Mouse (Mus musculus) c-Kit-positive CD71-negative TER-119-negative erythroid progenitor cells, embryonic 14.5 days (primary cell): ENCODE data around the gene Hspa1l.
"Not testable (repeated sequence)": the region's sequence is repeated elsewhere in the genome, so short reads cannot be mapped to it uniquely, and the experiment has no call there.

Experiments used
- DNase-seq: peaks from one replicate; pipeline ENCODE4 v3.0.0-alpha.2; 2013; ENCODE audit warnings: low read depth

Hspa1l gene

DNA sequence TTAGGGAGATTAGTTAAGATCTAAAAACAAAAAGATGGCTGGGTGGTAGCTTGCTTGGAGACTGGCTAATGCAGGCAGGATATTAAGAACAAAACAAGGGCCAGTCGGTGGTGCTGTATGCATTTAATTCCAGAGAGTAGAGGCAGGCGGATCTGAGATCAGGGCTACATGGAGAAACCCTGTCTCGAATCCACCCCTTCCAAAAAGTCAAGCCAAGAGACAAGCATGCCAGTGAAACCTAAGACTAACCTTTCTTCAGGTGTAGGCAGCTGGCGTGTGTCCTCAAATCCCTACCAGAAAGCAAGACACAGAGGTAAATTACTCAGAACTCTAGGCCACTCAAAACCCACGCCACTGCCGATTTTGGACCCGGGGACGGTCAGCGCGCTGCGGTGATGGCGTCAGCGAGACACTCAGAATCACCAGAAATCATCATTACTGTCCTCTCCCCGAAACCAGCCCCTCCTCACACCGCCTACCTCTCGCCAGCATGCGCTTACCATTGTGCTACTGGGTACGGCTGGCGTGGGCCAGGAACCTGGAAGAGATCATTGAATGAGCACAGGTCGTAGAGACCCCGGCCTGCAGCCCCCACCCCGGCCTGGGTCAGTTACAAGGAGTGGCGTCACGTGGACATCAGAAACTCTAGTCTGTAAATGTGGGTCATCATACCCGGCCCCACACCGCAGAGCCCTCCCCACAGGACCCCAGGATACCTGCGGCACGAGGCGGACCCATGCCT, 20.7 kb upstream of the Hspa1l start:
- DNase-seq = no peak

DNA sequence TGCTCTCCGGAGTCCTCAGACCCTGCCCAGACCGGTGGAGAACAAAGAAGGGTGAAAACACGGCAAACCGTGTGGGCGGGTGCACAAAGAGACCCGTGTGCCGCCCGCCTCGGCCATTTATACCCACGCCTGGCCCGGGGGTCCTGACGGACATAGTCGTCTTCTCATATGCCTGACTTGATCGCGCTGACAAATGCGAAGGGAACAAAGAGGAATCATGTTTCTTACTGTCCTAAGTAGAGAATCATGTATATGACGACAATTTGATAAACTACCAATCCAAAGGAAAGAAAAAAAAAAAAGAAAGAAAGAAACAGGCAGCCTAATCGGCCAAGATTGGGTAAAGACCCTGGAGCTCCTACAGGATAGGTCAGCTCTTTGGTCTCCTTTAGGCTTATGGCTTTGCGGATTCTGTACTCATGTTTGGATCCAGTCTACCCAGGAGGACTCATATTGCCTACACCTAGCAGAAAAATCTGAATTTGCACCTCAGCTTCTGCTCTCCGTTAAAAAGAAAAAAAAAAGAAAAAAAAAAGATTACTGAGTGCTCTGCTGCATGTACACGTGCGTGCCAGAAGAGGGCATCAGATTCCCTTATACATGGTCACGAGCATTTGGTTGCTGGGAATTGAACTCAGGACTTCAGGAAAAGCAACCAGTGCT, 20.0 kb upstream of the Hspa1l start:
- peak; percentile 69 for DNase-seq

DNA sequence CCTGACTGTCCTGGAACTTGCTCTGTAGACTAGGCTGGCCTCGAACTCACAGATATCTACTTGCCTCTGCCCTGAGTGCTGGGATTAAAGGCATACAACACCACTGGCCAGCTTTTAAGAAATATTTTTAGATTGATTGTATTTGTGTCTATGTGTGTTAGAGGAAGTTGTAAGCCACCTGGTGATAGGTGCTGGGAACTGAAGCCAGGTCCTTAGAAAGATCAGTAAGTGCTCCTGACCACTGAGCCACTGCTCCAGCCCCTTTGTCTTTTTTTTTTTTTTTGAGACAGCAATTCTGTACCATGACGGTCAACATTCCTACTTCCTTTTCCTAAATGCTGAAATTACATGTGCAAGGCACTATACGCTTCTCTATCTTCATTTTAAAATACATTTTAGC, 19.2 kb upstream of the Hspa1l start:
- DNase-seq = no peak

DNA sequence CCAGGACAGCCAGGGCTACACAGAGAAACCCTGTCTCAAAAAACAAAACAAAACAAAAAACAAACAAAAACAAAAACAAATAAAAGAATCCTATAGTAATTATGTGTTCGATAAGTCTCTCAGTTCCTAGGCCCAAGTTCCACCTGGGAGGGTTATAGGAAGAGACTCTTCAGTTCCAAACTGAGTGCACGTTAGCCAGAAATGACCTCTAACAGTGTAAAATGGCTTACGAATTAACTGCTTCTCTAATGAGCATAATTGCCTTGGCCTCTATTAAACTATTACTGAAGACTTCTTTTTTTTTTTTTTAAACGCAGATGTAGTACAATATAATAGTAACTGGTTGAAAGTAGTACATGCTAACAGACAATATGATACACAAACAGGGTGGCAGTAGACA, 18.6 kb upstream of the Hspa1l start:
- DNase-seq = no peak

DNA sequence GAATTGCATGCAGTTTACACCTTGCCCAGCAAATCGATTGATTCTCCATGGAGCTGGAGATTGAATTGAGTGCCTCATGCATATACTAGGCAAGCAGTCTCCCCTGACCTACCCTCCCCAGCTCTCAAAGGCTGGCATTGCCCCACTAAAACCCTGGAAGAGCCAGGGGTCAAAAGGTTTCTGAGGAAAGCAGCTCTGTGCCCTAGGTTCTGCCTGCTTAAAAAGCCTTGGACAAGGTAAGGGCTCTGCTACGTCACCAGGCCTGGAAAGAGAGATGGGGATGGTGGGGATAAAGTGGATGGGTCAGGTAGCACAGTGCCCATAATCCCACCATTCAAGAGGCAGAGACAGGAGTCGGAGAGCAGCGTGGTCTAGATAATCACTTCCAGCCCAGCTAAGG, 17.7 kb upstream of the Hspa1l start:
- no peak for DNase-seq

DNA sequence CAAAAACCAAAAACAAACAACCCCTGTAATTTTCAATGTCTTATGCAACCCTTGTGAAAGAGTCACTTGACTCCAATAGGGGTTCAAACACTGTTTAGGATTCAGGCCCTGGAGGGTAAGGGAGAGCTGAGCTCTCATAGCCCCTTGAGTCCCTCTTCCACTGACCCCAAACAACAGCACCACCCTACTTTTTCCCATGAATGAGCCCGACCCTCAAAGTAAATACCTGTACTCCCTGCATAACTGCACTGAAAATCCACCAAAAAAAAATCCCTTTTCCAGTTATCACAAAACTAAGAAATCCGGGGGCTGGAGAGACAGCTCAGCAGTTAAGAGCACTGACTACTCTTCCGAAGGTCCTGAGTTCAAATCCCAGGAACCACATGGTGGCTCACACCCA, 16.6 kb upstream of the Hspa1l start:
- no peak for DNase-seq

DNA sequence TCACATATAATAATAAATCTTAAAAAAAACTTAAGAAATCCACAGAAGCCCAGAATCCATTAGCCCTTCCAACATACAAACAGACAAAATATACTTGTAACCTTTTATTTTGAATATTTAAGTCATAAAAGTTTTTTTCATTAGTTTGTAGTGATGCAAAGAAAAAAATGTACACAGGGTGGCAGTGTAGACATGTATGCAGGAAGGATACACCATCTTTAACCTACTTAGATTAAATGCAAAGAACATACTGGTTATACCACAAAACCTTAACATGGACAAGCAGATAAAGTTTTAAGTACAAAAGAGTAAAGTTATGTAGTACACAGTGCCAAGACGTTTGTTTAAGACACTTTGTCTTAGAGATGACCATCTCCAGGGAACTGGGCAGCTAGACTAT, 16.2 kb upstream of the Hspa1l start:
- no peak for DNase-seq

DNA sequence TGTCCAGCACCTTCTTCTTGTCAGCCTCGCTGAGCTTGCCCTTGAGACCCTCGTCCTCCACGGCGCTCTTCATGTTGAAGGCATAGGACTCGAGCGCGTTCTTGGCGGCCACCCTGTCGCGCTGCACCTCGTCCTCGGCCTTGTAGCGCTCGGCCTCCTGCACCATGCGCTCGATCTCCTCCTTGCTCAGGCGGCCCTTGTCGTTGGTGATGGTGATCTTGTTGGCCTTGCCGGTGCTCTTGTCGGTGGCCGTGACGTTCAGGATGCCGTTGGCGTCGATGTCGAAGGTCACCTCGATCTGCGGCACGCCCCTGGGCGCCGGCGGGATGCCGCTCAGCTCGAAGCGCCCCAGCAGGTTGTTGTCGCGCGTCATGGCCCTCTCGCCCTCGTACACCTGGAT, 15.2 kb upstream of the Hspa1l start:
- not testable (repeated sequence) for DNase-seq

DNA sequence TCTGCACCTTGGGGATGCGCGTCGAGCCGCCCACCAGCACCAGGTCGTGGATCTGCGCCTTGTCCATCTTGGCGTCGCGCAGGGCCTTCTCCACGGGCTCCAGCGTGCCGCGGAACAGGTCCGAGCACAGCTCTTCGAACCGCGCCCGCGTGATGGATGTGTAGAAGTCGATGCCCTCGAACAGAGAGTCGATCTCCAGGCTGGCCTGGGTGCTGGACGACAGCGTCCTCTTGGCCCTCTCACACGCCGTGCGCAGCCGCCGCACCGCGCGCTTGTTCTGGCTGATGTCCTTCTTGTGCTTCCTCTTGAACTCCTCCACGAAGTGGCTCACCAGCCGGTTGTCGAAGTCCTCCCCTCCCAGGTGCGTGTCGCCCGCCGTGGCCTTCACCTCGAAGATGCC, 14.5 kb upstream of the Hspa1l start:
- not testable (repeated sequence) for DNase-seq

GRCm38 (mm10) chr17:34958734-34959129, 13.8 kb upstream of the Hspa1l start:
- DNase-seq = not testable (repeated sequence)

DNA sequence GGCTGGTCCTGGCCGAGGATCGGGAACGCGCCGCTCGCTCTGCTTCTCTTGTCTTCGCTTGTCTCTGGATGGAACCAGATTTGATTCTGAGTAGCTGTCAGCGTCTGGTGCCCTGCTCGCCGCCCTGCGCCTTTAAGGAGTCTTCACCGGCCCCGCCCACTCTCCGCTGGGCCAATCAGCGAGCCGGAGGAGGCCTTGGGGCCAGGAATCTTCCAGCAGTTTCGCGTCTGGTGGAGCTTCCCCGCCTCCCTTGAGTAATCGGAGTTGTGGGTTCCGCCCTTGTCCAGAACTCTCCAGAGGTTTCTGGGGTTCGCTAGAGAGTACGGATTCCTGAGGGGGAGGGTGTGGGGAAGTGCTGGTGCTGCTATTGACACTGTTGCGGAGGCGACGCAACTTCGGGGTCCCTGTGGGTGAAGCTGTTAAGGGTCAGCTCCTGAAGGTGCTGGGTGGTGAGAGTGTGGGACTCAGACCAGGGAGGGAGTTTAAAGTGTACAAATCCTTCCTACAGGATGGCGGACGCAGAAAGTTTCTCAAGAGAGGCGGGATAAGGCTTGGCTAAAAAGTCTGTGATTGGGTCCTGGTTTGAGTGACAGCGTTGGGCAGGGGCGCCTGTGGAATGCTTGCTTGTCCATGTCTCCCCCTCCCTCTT, 13.2 kb upstream of the Hspa1l start, which contains the start of gene Hspa1b:
TSS of gene Hspa1b (minus strand) at position 109 of the 649 bp plus-strand sequence.
- DNase-seq = not testable (repeated sequence)

DNA sequence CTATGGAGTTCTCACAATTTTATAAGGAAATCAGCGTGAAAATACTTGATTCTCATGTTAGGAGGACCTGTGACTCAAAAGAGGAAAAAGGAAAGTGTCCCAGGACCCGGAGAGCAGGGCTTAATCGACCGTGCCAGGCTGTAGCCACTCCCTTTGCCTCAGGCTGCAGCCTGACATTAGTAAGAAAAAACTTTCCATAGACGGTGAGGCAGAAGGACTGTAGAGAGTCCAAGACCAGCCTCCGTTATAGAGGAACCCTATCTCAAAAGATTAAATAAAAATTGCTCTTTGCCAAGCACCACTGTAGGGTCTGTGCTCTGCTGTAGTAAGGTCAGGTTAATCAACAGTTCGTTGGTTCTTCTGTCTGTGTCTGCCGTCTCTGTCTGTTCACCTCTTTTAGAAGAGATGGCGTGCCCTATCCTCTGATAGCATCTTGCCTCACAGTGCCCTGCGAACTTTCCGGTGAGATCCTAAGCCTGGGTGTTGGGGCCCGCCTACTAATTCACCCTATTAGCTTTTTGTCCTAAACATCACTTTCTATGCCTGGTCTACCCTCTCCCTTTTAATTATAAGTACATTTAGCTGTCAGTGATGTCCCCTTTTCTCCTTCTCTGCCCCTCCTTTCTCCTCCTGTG, 12.5 kb upstream of the Hspa1l start:
- no peak for DNase-seq

DNA sequence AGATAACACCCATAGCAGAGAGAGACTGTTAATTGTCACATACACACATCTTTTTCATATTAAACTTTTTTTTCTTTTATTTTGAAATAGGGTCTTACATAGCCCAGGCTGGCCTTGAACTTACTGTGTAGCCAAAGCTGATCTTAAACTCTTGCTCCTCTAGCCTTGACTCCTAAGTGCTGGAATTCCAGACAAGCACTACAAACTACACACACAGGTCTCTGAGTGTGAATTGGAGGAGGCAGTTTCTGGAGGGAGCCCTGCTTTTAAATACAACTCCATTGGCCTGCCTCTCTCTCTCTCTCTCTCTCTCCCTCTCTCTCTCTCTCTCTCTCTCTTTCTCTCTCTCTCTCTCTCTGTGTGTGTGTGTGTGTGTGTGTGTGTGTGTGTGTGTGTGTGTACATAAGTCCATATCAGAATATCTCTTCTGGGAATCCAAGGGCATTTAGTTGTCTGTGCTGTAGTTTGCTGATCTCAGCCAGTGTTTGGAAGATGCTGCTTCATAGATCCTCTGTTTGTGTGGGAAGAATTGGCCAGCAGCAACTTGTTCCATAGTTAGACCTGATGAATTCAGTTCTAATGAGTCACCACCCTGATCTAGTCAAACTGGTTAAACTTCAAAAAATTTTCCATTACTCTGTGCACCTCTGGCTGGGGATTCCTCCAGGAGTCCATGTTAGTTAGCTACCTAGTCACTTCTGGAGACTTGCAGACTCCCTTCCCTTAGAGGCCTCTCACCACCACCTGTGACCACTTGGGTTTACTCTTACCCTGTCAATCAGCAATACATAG, 11.6 kb upstream of the Hspa1l start:
- DNase-seq = no peak

GRCm38 (mm10) chr17:34962125-34962524, 10.4 kb upstream of the Hspa1l start:
- no peak for DNase-seq

- DNase-seq = no peak
These were observed 9.7 kb upstream of the Hspa1l start for GRCm38 (mm10) chr17:34962841-34963240.

DNA sequence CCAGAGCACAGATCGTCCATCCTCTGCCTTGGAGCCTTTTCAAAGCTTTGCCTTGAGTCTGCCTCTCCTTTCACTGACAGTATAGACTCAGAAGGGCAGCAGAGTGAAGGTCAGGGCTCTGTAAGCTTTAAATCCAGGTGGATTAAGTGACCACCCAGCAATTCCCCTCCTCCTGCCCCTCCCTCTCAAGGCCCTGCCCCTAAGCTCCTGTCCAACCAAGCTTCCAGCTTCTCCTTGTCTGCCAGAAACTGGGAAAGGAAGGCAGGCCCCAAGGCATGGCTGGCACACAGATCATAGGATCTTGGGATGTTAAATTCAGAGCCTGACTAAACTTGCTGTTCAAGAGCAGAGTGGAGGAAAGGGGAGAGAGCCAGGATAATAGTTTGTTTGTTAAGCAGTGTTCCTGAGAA, 7.9 kb upstream of the Hspa1l start:
- DNase-seq = no peak

DNA sequence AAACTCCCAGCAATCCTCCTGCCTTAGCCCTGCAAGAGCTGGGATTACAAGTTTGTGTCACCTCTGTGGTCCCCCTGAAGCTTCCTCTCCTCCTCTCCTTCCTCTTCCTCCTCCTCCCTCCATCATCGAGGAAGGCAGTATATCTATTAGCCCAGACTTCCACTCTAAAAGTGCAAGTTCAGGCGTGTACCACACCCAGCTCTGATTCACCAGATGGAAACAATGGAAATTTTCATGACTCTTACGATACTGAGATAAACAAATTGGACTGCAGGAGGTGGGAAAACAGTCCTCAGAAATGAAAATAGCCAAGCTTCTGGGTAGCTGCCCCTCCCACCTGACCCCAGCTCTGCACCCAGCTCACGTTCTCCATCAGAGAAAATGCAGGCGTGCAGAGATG, 6.9 kb upstream of the Hspa1l start:
- no peak for DNase-seq

DNA sequence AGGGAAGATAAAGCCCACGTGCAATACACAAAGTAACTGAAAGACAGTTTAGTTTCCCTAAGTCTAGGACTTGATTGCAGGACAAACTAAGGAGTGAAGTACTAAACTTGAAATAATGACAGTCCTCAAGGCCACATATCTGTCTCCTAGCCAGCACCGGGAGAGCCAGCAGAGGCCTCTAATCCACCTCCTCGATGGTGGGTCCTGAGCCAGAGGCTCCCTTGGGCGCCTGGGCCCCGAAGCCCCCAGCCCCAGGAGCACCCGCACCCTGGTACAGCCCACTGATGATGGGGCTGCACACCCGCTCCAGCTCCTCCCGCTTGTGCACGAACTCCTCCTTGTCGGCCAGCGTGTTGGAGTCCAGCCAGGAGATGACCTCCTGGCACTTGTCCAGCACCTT, 2.7 kb upstream of the Hspa1l start, which contains the start of gene Gm20481:
TSS of gene Gm20481 (plus strand) at position 91 of the 400 bp plus-strand sequence.
- not testable (repeated sequence) for DNase-seq

DNA sequence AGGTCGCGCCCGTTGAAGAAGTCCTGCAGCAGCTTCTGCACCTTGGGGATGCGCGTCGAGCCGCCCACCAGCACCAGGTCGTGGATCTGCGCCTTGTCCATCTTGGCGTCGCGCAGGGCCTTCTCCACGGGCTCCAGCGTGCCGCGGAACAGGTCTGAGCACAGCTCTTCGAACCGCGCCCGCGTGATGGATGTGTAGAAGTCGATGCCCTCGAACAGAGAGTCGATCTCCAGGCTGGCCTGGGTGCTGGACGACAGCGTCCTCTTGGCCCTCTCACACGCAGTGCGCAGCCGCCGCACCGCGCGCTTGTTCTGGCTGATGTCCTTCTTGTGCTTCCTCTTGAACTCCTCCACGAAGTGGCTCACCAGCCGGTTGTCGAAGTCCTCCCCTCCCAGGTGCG, 1.7 kb upstream of the Hspa1l start:
- not testable (repeated sequence) for DNase-seq

DNA sequence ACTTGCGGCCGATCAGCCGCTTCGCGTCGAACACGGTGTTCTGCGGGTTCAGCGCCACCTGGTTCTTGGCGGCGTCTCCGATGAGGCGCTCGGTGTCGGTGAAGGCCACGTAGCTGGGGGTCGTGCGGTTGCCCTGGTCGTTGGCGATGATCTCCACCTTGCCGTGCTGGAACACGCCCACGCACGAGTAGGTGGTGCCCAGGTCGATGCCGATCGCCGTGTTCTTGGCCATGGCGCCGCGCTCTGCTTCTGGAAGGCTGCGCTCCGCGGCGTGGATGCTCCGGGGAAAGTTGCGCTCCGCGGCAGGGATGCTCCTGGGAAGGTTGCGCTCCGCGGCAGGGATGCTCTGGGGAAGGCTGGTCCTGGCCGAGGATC, 822 bp upstream of the Hspa1l start:
- DNase-seq = not testable (repeated sequence)

GRCm38 (mm10) chr17:34975581-34976492, 3.3 kb downstream of the Hspa1l start:
- no peak for DNase-seq
